Mouse (Mus musculus) gastrocnemius, adult 2 months (tissue): ENCODE data around the gene Bmf. TPM values are rescaled to one million over a fixed set of nuclear protein-coding genes. Genes with fewer than 3 reads are reported as not detected.

ENCODE experiments used
- DNase-seq: peaks from one replicate; pipeline ENCODE4 v3.0.0; 2022
- H3K27ac ChIP-seq: fragments of 200-600 bp; 2 replicates; pipeline ENCODE4 v1.8.1; 2022; ENCODE audit warnings: mild to moderate bottlenecking
- H3K4me3 ChIP-seq: fragments of 200-600 bp; 2 replicates; pipeline ENCODE4 v1.8.1; 2022; ENCODE audit warnings: mild to moderate bottlenecking, moderate library complexity
- CTCF ChIP-seq: fragments of 200-600 bp; IDR thresholded peaks from 2 replicates; pipeline ENCODE4 v1.8.1; 2022; ENCODE audit warnings: antibody characterized with exemption, mild to moderate bottlenecking, moderate library complexity
- intact Hi-C: fragments of 180-260 bp; cut with DNase I; formaldehyde crosslinking; loops from one replicate; pipeline ENCODE4 v1.15.1; 2025
- total RNA-seq, 2 experiments: library from RNA; stranded (reverse); gene quantifications; 2 replicates each; pipeline ENCODE4 v1.2.3; 2021

The Bmf gene
- total RNA-seq, 2 experiments from 2014 or later = 3.3 to 6.2 TPM

DNA sequence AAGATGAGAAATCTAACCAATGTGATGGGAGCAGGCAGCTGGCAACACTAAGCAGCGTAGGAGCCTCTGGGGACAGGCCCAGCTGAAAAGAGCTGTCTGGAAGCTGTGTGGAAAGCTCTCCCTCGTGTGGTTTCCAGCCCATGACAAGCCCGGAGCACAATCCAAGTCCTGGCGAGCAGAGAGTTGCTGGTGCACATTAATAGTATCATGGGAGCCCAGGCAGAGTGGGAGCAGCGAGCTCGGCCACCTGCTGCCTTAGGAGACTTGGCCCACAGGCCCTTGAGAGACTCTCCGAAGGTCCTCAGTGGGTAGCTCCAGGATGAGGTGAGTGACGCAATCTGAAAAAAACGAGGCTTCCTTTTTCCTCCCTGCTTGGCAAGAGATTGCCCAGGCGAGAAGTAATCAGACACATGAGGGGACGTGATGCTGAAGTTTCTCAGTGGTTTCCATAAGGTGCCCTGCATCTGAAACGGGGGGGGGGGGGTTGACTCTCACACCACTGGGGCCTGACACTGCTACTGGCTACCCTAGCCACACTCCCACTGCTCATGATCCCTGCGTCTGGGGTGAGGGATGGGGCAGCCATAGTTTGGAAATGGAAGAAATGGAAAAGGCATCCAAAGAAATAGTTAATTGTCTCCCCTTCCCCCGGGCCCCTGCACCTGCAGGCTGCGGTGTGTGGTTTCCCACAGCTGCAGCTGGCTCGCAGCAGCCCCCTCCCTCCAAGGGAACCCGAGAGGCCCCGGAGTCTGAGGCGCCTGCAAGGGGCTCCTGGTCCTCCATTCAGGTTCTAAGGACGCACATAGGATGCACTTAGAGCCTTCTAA lies 50.1 kb downstream of the Bmf start:
- peak; percentile 23; the same call in 1 of the 2 replicates for TF ChIP-seq CTCF
- Histone ChIP-seq H3K27ac (peak overlapping the region; percentile 32; the same call in 1 of the 2 replicates), H3K4me3 (no peak overlapping the region)
- intact Hi-C loops = no loop called here
- DNase-seq = peak; percentile 79

DNA sequence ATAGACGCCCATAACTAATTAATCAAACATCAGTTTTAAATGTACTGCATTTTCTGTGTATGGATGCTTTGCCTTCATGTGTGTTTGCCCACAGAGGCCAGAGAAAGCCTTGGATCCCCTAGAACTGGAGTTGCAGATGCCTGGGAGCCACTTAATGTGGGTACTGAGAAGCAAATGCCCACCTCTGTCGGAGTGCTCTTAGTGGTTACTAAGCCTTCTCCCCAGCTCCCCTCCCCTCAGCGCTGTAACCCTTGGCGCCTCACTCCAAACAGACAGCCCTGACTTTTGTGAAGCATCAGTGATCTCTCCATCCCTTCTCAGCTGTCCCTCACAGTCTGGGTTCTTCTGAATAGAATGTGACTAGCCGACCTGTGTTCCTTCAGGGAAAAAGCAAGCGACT lies 51.0 kb downstream of the Bmf start:
- Histone ChIP-seq H3K4me3 (no peak overlapping the region), H3K27ac (0 out of 2 replicates have a peak overlapping the region, but pooled peaks have one; percentile 32)
- intact Hi-C loops = no loop called here
- no peak for TF ChIP-seq CTCF
- no peak for DNase-seq

DNA sequence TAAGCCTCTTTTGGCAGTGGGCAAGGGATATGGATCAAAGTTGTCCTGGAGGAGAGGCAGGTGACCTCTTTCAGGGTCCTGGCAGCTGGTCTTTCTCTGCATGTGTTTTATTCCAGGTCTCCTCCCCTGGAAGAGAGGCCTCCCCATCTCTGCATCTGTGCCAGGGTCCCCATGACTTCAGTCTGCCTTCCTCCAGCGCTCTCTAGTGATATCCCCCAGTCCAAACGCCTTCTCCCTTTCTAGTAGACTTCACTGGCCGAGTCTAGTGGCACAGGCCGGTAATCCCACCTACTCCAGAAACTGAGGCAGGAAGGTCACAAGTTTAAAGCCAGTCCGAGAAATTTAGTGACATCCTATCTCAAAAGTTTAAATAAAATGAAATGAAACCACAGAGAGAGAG lies 51.6 kb downstream of the Bmf start:
- no peak for DNase-seq
- H3K27ac ChIP-seq = no peak overlapping the region
- no peak for TF ChIP-seq CTCF
- intact Hi-C loops = no loop called here
- no peak overlapping the region for H3K4me3 ChIP-seq

DNA sequence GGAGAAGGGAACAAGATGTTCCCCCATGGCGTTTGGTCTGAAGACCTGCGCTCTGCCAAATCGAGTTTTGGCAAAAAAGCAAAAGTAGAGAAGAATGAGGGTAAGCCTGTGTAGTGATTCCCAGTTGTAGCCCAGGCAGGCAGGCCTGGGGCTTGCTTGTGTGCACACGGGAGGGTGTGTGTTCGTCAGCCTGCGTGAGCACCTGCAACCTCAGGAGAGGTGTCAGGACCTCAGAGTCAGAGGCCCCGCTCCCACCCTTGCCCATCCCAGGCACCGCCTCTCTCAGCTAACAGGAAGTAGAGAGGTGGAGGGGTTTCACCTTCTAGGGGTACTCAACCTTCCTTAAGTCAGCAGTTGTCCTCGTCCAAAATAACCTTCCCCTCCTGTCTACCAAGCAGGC lies 54.5 kb downstream of the Bmf start:
- no peak overlapping the region for H3K4me3 ChIP-seq
- no peak for DNase-seq
- TF ChIP-seq CTCF = no peak
- no peak overlapping the region for H3K27ac ChIP-seq
- intact Hi-C loops = no loop called here

DNA sequence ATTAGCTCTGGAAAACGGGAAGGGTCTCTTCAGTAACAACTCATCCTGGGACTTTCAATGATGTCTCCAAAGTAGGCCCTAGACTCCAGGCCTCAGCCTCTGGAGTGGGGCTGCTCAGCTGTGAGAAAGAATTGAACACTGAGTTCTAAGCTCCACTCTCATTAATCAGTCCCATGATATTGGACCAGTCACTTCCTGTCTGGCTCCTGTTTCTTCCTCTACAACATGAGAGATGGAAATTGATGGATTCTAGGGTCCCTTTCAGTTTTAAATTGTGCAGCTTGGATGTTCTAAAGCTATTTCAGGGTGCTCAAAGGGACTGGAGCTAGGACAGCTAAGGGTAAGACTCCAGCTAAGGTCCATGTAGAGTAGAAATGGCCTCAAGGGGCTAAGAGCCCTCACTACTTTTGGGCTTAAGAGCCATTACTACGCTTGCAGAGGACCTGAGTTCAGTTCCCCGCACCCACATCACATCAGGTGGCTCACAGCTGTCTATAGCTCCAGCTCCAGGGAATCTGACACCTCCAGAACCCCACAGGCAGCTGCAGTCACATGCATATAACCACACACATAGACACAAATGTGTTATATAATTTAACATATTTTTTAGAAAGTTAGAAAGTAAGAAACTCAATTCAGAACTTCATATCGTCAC lies 57.6 kb downstream of the Bmf start:
- H3K4me3 ChIP-seq = no peak overlapping the region
- intact Hi-C loops = no loop called here
- DNase-seq = no peak
- TF ChIP-seq CTCF = no peak
- peak overlapping the region; percentile 63 for H3K27ac ChIP-seq

DNA sequence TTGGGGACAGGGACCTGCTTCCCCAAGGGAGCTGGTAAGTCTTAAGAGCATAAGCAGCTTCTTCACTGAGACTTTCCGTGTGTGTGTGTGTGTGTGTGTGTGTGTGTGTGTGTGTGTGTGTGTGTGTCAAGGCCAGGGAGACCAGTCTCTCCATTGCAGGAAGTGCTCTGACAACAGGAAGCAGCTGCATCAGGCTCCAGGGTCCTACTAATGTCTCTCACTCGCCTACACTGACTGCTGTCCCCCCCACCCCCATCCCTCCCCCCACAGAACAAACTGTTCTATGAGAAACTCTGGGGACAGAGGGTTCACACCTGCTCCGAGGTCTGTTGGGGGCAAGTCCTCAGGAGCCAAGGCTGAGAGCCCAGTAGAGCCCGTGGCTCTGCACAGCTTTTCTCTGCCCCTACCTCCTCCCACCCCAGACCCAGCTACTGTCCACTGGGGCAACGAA lies 58.2 kb downstream of the Bmf start:
- no peak for TF ChIP-seq CTCF
- intact Hi-C loops = no loop called here
- no peak for DNase-seq
- H3K4me3 ChIP-seq = no peak overlapping the region
- peak overlapping the region; percentile 71 for H3K27ac ChIP-seq

DNA sequence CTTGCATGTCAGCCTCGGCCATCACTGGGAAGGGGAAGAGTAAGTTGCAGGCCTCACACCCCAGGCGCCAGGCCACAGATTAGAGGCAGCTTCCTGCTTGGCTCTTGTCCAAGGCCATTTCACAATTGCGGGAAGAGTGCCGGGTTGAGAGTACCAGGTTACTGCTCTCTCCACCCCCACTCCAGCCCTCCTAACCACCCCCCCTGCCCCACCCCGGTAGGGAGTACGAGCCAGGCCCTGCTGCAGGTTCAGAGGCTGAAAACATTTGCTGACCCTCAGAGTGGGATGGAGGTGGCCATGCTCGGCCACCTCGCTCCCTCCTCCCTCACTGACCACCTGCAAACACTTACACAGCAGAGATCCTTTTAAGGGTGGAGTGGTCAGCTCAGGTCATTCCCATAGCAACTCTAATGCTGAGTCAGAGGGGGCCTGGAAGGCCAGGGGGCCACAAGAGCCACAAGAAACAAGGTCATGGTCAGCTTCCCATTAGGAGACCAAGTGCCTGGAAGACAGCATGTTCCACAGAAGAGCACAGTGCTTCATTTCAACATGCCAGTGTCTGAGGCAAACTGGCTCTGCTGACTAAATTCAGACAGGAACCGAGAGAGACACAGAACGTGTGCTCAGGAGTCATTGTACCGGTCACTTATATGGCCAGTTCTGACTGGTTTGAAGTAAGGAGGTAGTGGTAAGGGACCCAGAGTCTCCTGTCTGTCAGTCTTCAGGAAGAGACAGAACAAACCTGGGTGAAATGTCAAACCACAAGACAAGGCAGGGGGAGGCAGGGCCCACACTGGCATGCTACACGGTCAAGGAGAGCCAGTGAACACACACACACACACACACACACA lies 59.0 kb downstream of the Bmf start:
- peak; percentile 83 for DNase-seq
- Histone ChIP-seq H3K4me3 (no peak overlapping the region), H3K27ac (peak overlapping the region; percentile 71)
- TF ChIP-seq CTCF = no peak
- intact Hi-C loops = no loop called here

DNA sequence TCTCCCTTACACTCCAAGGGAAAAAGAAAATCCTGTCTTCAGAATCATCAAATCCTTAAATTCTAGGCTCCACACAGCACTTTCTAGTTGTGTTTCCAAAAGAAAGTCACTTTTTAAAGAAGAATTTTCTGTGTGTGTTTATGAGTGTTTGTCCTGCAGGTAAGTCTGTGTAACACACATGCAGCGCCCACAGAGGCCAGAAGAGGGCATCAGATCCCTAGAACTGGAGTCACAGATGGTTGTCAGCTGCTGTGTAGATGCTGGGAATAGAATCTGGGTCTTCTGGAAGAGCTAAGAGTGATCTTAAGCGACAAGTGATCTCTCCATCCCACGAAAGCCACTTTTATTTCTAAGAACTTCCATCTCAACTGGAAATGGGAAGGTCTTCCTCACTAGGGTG lies 61.7 kb downstream of the Bmf start:
- DNase-seq = no peak
- peak; percentile 61 for TF ChIP-seq CTCF
- no peak overlapping the region for H3K27ac ChIP-seq
- intact Hi-C loops = loop anchor here (1.0 to 5.0 kb wide), 3 partner anchors 59 to 209 kb away; no protein-coding TSS in a partner anchor
- H3K4me3 ChIP-seq = no peak overlapping the region

DNA sequence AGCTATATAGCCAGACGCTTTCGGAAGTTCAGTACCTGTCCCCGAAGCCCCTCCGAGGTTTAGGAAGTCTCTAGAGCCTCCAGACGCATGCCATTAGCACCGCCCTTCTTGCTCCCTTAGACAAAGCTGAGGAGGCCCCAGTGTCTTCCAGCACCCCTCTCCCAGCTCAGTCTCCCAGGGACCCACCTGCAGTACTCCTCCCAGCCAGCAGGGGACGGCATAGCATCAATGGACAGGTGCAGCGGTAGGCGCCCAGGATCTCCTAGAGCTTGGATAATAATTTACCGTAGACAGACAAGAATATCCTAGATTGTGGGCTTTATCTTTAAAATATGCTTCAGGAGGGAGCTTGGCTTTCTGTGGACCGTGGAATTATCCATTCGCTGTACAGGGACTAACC lies 62.6 kb downstream of the Bmf start:
- Histone ChIP-seq H3K4me3 (no peak overlapping the region), H3K27ac (no peak overlapping the region)
- DNase-seq = peak; percentile 86
- intact Hi-C loops = loop anchor here (1.0 to 5.0 kb wide), 2 partner anchors 119 to 210 kb away; no protein-coding TSS in a partner anchor
- no peak for TF ChIP-seq CTCF

DNA sequence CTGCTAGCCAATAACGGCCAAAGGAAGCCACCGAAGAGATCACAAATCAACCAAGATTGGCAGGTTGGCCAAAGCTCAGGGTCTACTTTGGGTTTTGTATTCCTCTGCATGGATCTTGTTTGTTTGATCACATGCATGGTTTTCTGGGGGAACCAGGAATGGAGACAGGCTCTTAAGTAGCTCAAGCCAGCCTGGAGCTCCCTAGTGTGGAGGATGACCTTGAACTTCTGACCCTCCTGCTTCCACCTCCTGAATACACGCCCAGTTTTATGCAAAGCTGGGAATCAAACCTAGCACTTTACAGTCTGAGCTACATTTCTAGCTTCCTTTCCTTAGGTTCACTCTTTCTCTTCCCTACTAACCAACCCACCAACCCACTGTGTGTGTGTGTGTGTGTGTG lies 64.1 kb downstream of the Bmf start:
- H3K4me3 ChIP-seq = no peak overlapping the region
- DNase-seq = no peak
- H3K27ac ChIP-seq = no peak overlapping the region
- intact Hi-C loops = loop anchor here (5.0 kb wide), 1 partner anchor 212 kb away; no protein-coding TSS in a partner anchor
- TF ChIP-seq CTCF = no peak

DNA sequence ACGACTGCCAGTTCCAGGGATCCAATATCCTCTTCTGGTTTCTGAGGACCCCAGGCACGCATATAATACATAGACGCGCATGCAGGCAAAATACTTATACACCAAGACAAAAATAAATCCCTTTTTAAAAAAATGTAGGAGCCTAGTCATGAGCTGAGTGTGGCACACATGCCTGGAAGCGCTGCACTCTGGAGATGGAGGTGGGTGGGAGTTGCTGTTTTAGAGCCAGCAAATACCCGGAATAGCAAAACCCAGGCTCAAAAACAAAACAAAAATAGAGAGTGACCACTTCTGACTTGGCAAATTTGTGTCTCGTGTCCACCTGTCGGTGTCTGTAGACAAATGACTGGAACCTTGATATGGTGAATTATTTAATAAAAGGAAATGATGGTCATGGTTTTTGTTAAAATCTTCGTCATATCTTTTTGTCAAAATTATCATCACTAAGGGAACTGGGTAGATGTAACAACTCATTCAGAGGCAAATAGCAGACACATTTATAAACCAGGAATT lies 65.0 kb downstream of the Bmf start:
- DNase-seq = no peak
- no peak for TF ChIP-seq CTCF
- intact Hi-C loops = no loop called here
- Histone ChIP-seq H3K27ac (no peak overlapping the region), H3K4me3 (no peak overlapping the region)

DNA sequence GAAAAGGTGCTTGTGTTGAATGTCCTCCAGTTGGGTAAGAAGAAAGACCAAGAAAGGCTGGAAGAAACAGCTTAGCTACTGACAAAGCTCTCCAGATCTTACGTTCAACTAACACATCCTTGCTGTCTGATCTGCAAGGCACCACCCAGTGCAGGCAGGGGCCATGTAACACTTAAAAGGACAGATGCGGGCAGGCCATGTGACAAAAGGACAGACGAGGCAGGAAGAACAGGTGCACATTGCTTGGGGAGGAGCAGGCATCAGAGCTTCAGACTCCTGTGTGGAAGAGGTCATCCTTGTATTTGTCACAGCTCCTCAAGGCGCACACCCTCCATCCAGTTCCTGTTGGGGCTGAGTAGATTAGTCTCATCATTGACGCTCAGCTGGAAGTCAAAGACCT lies 66.5 kb downstream of the Bmf start:
- no peak for TF ChIP-seq CTCF
- no peak overlapping the region for H3K27ac ChIP-seq
- intact Hi-C loops = no loop called here
- no peak for DNase-seq
- H3K4me3 ChIP-seq = no peak overlapping the region

DNA sequence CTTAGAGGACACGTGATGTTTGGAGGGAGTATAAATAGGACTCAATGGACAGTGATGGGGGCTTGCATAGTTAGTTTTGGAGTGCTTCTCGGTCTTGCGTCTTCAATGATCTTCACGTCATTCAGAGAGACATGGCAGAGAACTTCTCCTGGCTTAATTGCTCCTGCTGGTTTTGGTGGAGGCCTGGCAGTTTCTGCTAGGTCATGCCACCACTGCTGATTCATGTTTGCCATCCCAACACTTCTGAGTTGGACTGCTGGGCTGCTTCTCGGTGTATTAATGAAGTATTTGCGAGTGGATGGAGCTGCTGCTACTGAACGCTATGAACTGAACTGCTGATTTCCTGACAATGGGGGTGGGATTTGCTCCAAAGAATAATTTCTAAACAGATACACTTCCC lies 68.6 kb downstream of the Bmf start:
- intact Hi-C loops = no loop called here
- H3K4me3 ChIP-seq = no peak overlapping the region
- DNase-seq = no peak
- no peak overlapping the region for H3K27ac ChIP-seq
- TF ChIP-seq CTCF = no peak
